Mouse (Mus musculus) heart, embryonic 11.5 days (tissue): ENCODE results near the gene Cacna2d2. TPM values are rescaled to one million over a fixed set of nuclear protein-coding genes. Genes with fewer than 3 reads are reported as not detected.
A peak's percentile ranks its signal among the peaks of the same experiment; 100 is the strongest.

Experiments
- ATAC-seq: fragments of 200-750 bp; cut with Nextera tagmentation; replicated peaks from 2 replicates; pipeline ENCODE4 v1.8.0; 2017; ENCODE audit warnings: moderate library complexity; ENCODE audit not compliant: insufficient number of reproducible peaks, low FRiP score, low TSS enrichment
- H3K27ac ChIP-seq: fragments of 300-500 bp; sonication (generic); 2 replicates; pipeline ENCODE4 v1.5.1; 2014; ENCODE audit warnings: mild to moderate bottlenecking, low read depth, low read length
- H3K27me3 ChIP-seq: fragments of 300-500 bp; sonication (generic); 2 replicates; pipeline ENCODE4 v1.6.1; 2014; ENCODE audit warnings: mild to moderate bottlenecking, low read length, mixed read lengths; ENCODE audit not compliant: control insufficient read depth, insufficient read depth
- H3K36me3 ChIP-seq: fragments of 300-500 bp; sonication (generic); 2 replicates; pipeline ENCODE4 v1.6.1; 2014; ENCODE audit warnings: mild to moderate bottlenecking, low read length, moderate library complexity, mixed read lengths; ENCODE audit not compliant: control insufficient read depth, insufficient read depth
- H3K4me1 ChIP-seq: fragments of 300-500 bp; sonication (generic); 2 replicates; pipeline ENCODE4 v1.6.1; 2014; ENCODE audit warnings: low read length; ENCODE audit not compliant: control insufficient read depth, insufficient read depth
- H3K4me2 ChIP-seq: fragments of 300-500 bp; sonication (generic); 2 replicates; pipeline ENCODE4 v1.6.1; 2014; ENCODE audit warnings: mild to moderate bottlenecking, moderate library complexity
- H3K4me3 ChIP-seq: fragments of 300-500 bp; sonication (generic); 2 replicates; pipeline ENCODE4 v1.5.1; 2014; ENCODE audit warnings: low read depth, low read length
- H3K9ac ChIP-seq: fragments of 300-500 bp; sonication (generic); 2 replicates; pipeline ENCODE4 v1.6.1; 2014; ENCODE audit warnings: mild to moderate bottlenecking, low read depth, low read length, moderate library complexity
- H3K9me3 ChIP-seq: fragments of 300-500 bp; sonication (generic); replicated peaks from 2 replicates; pipeline ENCODE4 v1.6.1; 2016; ENCODE audit warnings: low read length; ENCODE audit not compliant: control insufficient read depth
- WGBS: fragments of 180-500 bp; shearing (Covaris S2); extraction: QIAGEN DNeasy Blood & Tissue Kit; methylation state at CpG from one replicate; pipeline ENCODE4 v1.1.7; 2014; ENCODE audit not compliant: insufficient replicate concordance; 5-methylcytosine and 5-hydroxymethylcytosine counted together
- polyA plus RNA-seq: library from polyadenylated mRNA; unstranded; fragments of >200 nt; fragmentation: Nextera tagmentation; extraction: Ambion mirVana; gene quantifications from 2 replicates; pipeline ENCODE4 v1.2.1, GENCODE M21; 2014

Cacna2d2 gene
- polyA plus RNA-seq, 1 experiment from 2014 or later: 7.1 TPM

DNA sequence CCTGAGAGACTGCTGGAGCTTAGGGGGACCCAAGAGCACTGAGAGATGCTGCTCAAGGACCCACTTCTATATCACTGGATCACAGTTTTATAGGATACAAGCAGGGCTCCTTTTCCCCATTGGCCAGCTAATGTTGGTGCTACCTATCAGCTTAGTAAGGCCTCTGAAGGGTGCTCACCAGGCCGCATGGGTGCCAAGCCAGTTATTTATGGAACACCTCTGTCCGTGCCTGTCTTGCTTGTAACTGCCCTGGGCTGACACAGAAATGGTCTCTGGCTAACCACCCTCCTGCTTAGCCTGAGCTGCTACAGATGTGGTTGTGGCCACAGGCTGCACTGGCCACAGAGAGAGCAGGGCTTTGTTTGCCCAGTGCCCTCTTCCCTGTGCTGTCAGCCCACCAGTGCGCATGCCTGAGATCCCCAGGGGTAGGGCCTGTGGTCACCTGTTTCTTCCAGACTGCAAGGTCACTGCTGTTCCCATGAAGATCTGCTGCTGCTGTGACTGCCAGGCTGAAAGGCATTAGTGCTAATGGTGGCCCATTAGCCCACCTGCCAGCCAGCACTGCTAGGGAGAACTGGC lies 101.4 kb downstream of the Cacna2d2 start:
- Histone ChIP-seq H3K36me3 (no peaks in the 10 kb centered on the region), H3K4me3 (no peak overlapping the region), H3K9ac (peak overlapping the region; percentile 6; the same call in 1 of the 2 replicates), H3K9me3 (no peaks in the 10 kb centered on the region), H3K27ac (no peak overlapping the region), H3K4me2 (no peak overlapping the region), H3K27me3 (no peaks in the 10 kb centered on the region), H3K4me1 (peaks cover 15% of the 10 kb centered on the region)
- no peak for ATAC-seq
- 80% methylated on average over 3 of the region's 3 CpGs for WGBS

DNA sequence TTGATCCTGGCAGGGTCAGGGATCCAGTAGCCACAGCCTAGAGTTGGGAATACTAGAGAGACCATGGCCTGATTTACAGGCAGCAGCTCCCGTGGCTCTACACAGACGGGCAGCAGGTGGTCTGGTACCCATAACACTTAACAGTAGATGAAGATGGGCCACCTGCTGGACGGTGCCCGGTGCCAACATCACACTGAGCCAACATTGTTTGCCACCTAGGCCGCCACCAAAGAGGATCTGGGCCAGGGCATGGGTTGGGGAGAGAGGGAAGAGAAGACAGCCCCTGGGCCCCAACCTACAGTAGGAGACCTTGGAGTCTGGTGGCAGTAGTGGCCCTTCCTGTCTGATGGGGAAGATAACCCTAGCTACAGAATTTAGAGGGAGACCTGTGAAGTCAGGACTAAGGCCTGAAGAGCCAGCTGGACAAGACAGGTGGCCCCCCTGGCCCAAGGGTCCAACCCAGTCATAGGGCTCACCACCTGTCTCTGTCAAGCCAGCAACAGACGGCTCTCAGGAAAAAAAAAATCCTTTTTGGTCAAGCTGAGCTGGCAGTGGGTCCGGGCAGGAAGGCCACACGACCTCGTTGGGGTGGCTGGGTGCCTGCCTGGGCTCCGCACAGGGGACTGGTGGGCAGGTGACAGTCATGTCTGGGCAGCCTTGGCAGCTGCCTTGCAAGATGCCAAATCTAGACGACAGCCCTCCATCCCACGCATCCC lies 102.9 kb downstream of the Cacna2d2 start:
- ATAC-seq: no peak
- Histone ChIP-seq H3K4me2 (no peak overlapping the region), H3K9me3 (no peaks in the 10 kb centered on the region), H3K9ac (no peak overlapping the region), H3K4me1 (peaks cover 18% of the 10 kb centered on the region), H3K4me3 (no peak overlapping the region), H3K27me3 (no peaks in the 10 kb centered on the region), H3K36me3 (no peaks in the 10 kb centered on the region), H3K27ac (no peak overlapping the region)
- WGBS: 84% methylated on average over 12 of the region's 12 CpGs

GRCm38 (mm10) chr9:107504662-107505537 lies 105.5 kb downstream of the Cacna2d2 start:
- Histone ChIP-seq H3K27me3 (no peaks in the 10 kb centered on the region), H3K4me2 (no peak overlapping the region), H3K36me3 (no peaks in the 10 kb centered on the region), H3K9me3 (no peaks in the 10 kb centered on the region), H3K4me3 (no peak overlapping the region), H3K27ac (no peak overlapping the region), H3K4me1 (peaks cover 20% of the 10 kb centered on the region), H3K9ac (no peak overlapping the region)
- 76% methylated on average over 19 of the region's 19 CpGs for WGBS
- no peak for ATAC-seq

GRCm38 (mm10) chr9:107508266-107508665 lies 108.9 kb downstream of the Cacna2d2 start:
- H3K27ac ChIP-seq: no peak overlapping the region
- no peak for ATAC-seq
- no peaks in the 10 kb centered on the region for H3K9me3 ChIP-seq
- no peak overlapping the region for H3K4me3 ChIP-seq
- H3K4me2 ChIP-seq: no peak overlapping the region
- H3K27me3 ChIP-seq: no peaks in the 10 kb centered on the region
- peaks cover 8% of the 10 kb centered on the region for H3K4me1 ChIP-seq
- no peak overlapping the region for H3K9ac ChIP-seq
- 62% methylated on average over 10 of the region's 10 CpGs for WGBS
- no peaks in the 10 kb centered on the region; the same call in 1 of the 2 replicates for H3K36me3 ChIP-seq

DNA sequence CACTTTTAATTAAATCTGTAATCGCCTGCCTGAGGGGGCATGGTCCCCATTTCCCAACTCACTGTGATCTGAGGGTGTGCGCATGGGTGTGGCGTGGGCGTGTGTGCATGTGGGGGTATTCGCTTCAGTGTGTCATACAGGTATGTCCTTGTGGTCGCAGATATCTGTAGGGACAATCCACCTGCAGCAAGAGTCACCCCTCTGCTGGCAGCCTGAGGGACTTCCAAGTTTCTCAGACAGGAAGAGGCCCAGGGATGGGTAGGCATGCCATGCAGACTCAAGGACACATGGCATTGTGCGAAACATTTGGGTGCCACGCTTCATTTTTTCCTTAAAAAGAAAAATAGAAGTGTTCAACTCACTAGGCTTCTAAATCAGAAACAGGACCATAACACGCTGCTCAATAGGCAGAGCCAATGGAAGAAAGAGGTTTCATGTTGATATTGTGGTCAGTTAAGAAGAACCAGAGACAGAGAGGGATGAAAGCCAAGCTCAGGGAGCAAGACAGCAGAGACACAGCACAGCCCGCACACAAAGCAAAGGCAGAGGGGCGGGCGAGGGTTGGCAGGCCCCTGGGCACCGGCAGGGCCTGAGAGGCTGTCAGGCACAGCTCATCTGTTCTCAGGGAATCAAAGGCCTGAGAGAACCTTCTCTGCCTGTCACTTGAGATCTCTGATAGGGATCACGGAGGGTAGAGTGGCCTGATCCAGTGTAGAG lies 111.1 kb downstream of the Cacna2d2 start:
- no peak overlapping the region for H3K9ac ChIP-seq
- no peak overlapping the region for H3K27ac ChIP-seq
- no peak overlapping the region for H3K4me3 ChIP-seq
- peaks cover 4% of the 10 kb centered on the region for H3K4me1 ChIP-seq
- no peaks in the 10 kb centered on the region; the same call in 1 of the 2 replicates for H3K36me3 ChIP-seq
- no peak for ATAC-seq
- 76% methylated on average over 14 of the region's 14 CpGs for WGBS
- no peak overlapping the region for H3K4me2 ChIP-seq
- H3K27me3 ChIP-seq: no peaks in the 10 kb centered on the region; the same call in 1 of the 2 replicates
- no peaks in the 10 kb centered on the region for H3K9me3 ChIP-seq

DNA sequence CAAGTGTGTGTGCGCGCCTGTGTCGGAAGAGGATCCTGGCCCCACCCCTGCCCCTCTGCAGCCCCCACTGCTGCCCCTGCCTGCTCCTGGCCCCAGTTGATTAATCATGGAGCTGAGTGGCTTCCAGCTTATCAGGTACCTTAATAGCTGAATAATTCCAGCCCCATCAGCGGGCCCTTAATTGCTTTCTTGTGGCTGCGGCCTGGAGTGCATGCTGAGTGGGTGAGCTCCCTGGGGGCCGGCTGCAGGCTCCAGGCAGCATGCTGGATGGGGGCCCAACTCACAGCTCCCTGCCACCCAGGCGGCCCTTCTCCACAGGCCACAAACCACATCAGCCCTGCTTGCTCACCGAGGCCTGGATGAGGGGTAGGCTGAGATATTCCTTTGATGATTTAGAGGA lies 112.0 kb downstream of the Cacna2d2 start:
- no peak overlapping the region for H3K4me3 ChIP-seq
- H3K27me3 ChIP-seq: no peaks in the 10 kb centered on the region; the same call in 1 of the 2 replicates
- H3K36me3 ChIP-seq: no peaks in the 10 kb centered on the region; the same call in 1 of the 2 replicates
- no peak overlapping the region for H3K4me2 ChIP-seq
- no peaks in the 10 kb centered on the region for H3K9me3 ChIP-seq
- no peak overlapping the region for H3K9ac ChIP-seq
- ATAC-seq: no peak
- peaks cover 4% of the 10 kb centered on the region for H3K4me1 ChIP-seq
- no peak overlapping the region for H3K27ac ChIP-seq
- WGBS: 49% methylated on average over 8 of the region's 8 CpGs

DNA sequence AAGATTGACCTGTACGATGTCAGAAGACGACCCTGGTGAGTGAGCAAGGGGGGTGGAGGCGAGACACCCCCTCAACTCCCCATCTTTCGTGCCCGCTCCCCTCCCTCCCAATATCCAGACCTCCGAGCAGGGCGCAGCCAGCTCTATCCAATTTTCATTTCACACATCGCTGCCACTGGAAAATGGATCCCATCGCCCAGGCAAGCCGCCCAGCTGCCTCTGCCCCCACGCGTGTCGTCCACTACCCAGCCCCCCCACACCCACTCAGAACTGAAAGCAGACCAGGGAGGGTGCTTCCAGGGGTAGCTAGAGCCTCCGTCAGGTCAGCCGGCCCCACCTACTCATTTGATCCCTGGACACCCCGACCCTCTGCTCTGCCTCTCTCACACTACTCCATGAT lies 112.9 kb downstream of the Cacna2d2 start:
- no peak for ATAC-seq
- H3K9ac ChIP-seq: no peak overlapping the region

More for the DNA sequence above, 112.9 kb downstream of the Cacna2d2 start:
- Histone ChIP-seq H3K27me3 (no peaks in the 10 kb centered on the region; the same call in 1 of the 2 replicates), H3K4me1 (peaks cover 1% of the 10 kb centered on the region), H3K4me2 (no peak overlapping the region), H3K9me3 (no peaks in the 10 kb centered on the region), H3K36me3 (no peaks in the 10 kb centered on the region; the same call in 1 of the 2 replicates), H3K27ac (no peak overlapping the region), H3K4me3 (no peak overlapping the region)
- WGBS: 82% methylated on average over 16 of the region's 16 CpGs
